19 mouse cellular contexts compared by ENCODE assay signal in the genomic region with DNA sequence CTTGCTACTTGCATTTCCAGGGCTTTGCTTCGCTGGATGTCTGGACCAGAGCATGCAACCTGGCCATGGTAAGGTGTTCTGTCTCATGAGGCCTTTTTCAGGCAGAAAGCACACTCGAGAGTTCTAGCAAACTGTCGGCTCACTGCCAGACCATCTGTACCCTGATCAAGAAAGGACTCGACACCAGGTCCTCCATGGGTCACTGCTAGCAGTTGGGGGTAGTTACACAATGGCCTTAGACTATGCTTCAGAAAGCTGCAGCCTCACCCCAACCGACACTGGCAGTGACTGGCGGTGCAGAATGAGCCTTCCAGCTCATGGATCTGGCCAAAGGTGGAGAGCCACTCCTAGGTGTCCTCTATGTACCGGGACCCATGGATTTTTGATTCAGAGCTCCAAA. TPM values are rescaled to one million over a fixed set of nuclear protein-coding genes. Genes with fewer than 3 reads are reported as not detected.
DNase-seq lines count a peak whose midpoint lies in the region; ATAC-seq and TF ChIP-seq lines count a peak whose summit lies in the region.
"Had no signal": no experiment of that assay in that cellular context is flagged by ENCODE, and none has a peak within 500 bp of the region (broad histone marks: within the 10 kb centered on the region; RNA-seq: fewer than 3 reads in every experiment).

No protein-coding gene starts in this region.

- no peaks in the 10 kb centered on the region for H3K27me3 ChIP-seq in cerebellum, adult 2 months (ENCODE audit: control insufficient read depth, insufficient read depth, low read length)
- H3K27me3 ChIP-seq: hindbrain, embryonic 15.5 days; liver, embryonic 13.5 days; midbrain, embryonic 13.5 days had no signal

- H3K4me1 ChIP-seq in cerebellum, adult 2 months (ENCODE audit: control insufficient read depth, insufficient read depth, low read length), result peaks cover 38% of the 10 kb centered on the region
- H3K4me1 ChIP-seq: liver, embryonic 13.5 days had no signal

- WGBS in cerebellum, adult 2 months, result 11% methylated on average over 7 of the region's 7 CpGs

- peak; percentile 35 to 55 for DNase-seq in lung, adult 18-20 months
- no peak for DNase-seq in lung, postnatal 10 days
- peak; percentile 74 to 81 for DNase-seq in cerebellum, adult 2 months
- DNase-seq in kidney, postnatal 36 days, result peak; percentile 82 to 84
- DNase-seq in thymus, postnatal 14 days, result no peak
- DNase-seq in spleen, adult 12 weeks (ENCODE audit: low spot score), result no peak
- DNase-seq: heart, adult 18-20 months; heart, postnatal 10 days; layer of hippocampus, postnatal 36 days; left cerebral cortex, postnatal 4 days; liver, embryonic 13.5 days; lung, postnatal 4 days; thymus, postnatal 36 days had no signal

- TF ChIP-seq CTCF in cerebellum, adult 2 months (IDR thresholded peaks at IDR 0.05; ENCODE audit: borderline replicate concordance, insufficient read depth, low read depth, low read length), result no peak

- H3K27ac ChIP-seq in cerebellum, adult 2 months (ENCODE audit: insufficient read depth, low read length), result peak overlapping the region; percentile 32
- H3K27ac ChIP-seq: forebrain, embryonic 10.5 days; hindbrain, embryonic 15.5 days; liver, embryonic 13.5 days; stomach, postnatal 0 days had no signal

- no peak for TF ChIP-seq POLR2A in cerebellum, adult 2 months (IDR thresholded peaks at IDR 0.05; ENCODE audit: borderline replicate concordance, insufficient read depth, low read length)

- H3K4me3 ChIP-seq in cerebellum, adult 2 months (replicated peaks; ENCODE audit: insufficient read depth, low read depth, low read length), result no peak overlapping the region
- H3K4me3 ChIP-seq: forebrain, embryonic 10.5 days; hindbrain, embryonic 15.5 days; liver, embryonic 13.5 days; midbrain, embryonic 13.5 days had no signal

- 0 out of 2 replicates have a peak, but pooled peaks have one; percentile 13 for ATAC-seq in granulocyte monocyte progenitor cell, adult 5-6 weeks (replicated peaks; ENCODE audit: poor library complexity, severe bottlenecking)
- ATAC-seq: intestine, postnatal 0 days; midbrain, embryonic 13.5 days had no signal

RNA-seq across cellular contexts. Expression of a gene that starts 25.3 kb away (rescaled TPM):
- 35.6 and 39.7 TPM in 2 replicates for polyA plus RNA-seq in cerebellum, adult 2 months (2012; rRNA removed)
- 78.2 and 85.4 TPM in 2 replicates for total RNA-seq in granulocyte monocyte progenitor cell, adult 5-6 weeks (2014; fragmentation: Nextera tagmentation)
- 60.4 and 80.7 TPM in 2 replicates for total RNA-seq in granulocyte monocyte progenitor cell, adult 5-6 weeks (2017)

Comparison
In these comparisons a context has a peak if more than half of its experiments do, and no peak if none do; other contexts are left out.
1. DNase-seq: peak in lung, adult 18-20 months (2 of 2), cerebellum, adult 2 months (2 of 2) and kidney, postnatal 36 days (2 of 2); none in lung, postnatal 10 days (single experiment), thymus, postnatal 14 days (single experiment) and spleen, adult 12 weeks (single experiment).